Mouse (Mus musculus): Measurements from ENCODE around the gene Supt6.

GRCm38 (mm10) chr11:78183884-78184514 lies 61.8 kb downstream of the Supt6 start:
- TF ChIP-seq CTCF (IDR thresholded peaks at IDR 0.05; ENCODE audit: low read depth) (no peak), EP300 (IDR thresholded peaks at IDR 0.05; ENCODE audit: low read depth) (no peak)

Measured in liver, embryonic 14.5 days (tissue).